Mouse (Mus musculus): ENCODE results near the gene AC124502.3.
"Not testable (repeated sequence)": the region's sequence is repeated elsewhere in the genome, so short reads cannot be mapped to it uniquely, and the experiment has no call there.

The AC124502.3 gene

DNA sequence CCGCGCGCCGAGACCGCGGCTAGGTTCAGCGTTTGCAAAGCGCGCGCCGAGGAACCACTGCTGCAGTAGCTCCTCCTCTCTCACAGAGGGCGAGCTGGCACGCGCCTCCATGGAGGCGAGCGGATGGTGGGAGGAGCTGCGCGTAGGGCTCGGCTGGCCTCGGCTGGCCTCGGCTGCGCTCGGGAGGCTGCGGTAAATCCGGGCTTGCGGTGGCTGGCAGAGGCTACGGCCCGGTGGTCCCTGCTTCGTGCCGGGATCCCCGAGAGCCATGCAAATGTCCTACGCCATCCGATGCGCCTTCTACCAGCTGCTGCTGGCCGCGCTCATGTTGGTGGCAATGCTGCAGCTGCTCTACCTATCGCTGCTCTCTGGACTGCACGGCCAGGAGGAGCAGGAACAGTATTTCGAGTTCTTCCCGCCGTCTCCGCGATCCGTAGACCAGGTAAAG lies at the start of gene AC124502.3, which contains the start of gene B4gat1:
Gene AC124502.3 (plus strand): TSS at position 183 of the 448 bp plus-strand sequence.
Gene B4gat1 (plus strand): TSS at position 118 of the 448 bp plus-strand sequence.
- in situ Hi-C loops (cut with MboI, MseI): no loop called here

DNA sequence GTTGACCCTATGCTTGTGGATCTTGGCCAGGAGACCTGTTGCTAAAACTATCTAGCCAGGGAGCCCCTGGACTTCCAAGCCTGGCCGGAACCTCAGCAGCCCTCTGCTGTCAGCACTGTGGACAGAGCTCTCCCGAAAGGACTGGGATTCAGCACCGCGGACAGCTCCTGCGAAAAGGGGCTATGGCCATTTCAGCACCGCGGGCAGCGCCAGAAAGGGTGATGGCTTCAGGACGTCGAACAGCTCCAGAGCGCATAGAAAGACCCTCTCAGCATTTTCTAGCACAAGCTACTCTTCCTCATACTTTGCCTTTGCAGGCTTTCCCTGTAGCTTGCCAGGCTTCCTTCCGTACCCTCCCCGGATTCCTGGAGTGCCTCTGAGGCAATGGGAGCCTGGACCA lies 49.7 kb upstream of the AC124502.3 start:
- in situ Hi-C loops (cut with MboI, MseI): no loop called here

DNA sequence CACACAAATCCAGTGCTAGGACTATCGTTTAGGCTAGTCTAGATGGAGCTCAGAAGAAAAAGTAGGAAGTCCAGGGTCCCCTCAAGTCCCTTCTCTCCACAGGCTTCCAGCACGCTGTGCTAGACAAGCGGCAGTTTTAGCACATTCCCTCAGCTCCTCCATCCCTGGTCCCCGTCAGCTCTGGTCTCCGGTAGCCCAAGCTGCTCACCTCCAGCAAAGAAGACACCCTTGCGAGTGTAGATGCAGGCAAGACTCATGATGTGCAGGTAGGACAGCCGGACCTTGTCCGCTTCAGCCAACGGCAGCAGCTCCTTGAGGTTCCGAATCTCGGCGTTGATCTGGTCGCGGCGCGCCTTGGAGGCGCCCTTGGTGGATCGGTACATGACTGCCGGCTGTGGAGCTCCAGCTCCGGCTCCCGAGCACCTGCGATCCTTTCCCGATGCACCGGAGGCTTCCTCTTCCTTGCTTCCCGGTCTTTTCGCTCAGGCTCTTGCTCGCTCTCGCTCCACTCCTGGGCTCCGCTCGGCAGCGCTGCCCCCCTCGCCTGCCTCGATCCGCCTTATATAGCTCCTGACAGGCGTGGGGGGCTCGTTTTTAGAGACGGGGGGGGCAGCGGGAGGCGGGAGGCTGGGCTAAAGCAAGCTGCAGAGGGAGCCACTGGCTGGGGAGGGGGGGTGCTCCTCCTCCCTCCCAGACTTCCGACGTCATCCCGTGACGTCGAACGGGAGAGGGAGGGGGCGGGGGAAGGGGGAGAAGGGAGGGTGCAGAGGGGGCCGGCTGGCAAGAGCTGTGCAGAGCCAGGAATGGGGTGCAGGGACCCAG lies 49.0 kb upstream of the AC124502.3 start:
- in situ Hi-C loops (cut with MboI, MseI): no loop called here

DNA sequence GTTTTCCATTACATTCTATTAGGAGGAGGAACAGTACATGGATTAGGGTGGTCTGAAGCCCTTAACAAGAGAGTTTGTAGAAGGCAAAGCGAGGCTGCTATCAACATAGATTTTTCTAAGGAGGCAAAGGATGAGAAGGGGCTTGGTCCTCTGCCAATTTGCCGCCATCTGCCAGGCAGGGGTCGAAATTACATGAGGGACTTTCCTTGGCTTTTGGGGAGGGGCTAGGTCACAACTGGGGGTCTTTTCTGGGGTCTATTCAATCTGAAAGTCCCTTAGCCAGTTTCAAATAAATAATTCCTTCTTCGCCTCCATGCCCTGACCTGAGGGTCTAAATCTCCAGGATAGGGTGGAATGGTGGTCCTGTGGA lies 48.5 kb upstream of the AC124502.3 start, which contains the start of gene Npas4:
Gene Npas4 (minus strand): TSS at position 61 of the 370 bp plus-strand sequence.
- in situ Hi-C loops (cut with MboI, MseI): no loop called here

DNA sequence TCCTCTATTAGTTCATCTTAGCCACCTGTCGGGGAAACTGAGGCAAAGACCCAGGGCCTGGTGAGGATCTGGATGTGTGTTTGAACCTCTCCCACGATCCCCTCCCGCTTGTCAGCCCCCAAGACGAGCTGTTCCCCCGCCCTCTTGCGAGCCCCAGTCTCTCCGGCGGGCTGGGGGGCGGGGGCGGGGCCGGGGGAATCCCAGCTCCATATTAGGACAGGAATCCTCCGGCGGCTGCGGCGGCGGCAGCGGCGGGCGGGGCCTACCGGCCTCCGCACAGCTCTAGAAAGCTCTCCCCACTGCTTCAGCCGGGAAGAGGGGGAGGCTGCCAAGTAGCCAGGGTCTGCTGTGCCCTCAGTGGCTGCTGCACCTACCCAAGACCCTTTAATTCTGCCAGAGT lies 48.0 kb upstream of the AC124502.3 start:
- in situ Hi-C loops (cut with MboI, MseI): no loop called here

DNA sequence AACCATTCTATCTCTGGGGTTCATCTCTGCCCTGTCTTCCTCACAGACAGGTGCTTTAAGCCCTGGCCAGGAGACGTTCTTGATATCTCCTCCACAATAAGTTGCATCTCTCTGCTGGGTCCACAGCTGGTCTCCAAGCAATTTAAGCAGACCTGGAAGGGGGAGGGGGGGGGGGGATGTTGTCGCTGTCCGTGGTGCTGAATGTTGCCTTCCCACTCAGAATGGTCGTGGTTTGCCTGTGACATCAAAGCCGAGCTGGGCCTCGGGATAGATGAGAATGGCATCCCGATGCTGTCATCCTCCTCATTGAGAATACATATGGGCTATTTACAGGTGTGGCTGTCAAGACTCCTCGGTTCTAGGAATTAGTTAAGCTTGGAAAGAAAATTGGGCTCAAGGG lies 46.3 kb upstream of the AC124502.3 start:
- in situ Hi-C loops (cut with MboI, MseI): no loop called here

DNA sequence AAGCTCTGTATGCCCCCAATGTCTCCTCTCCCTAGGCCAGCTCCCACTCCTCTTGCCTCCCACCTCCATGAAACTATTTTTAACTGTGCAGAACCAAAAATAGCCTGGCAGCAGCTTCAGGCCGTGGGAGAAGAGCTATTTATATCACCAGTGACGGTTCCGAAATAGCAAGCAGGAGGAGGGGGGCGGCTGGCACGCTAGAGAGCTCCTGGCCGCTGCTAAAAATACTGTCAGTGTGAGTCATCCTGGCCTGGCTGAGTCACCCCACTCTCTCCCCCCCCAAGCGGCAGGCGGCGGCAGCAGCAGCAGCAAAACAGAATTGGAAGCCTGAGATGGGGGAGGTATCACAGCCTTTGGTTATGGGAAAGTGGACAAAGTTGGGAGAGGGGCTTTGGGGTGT lies 45.8 kb upstream of the AC124502.3 start:
- in situ Hi-C loops (cut with MboI, MseI): no loop called here

DNA sequence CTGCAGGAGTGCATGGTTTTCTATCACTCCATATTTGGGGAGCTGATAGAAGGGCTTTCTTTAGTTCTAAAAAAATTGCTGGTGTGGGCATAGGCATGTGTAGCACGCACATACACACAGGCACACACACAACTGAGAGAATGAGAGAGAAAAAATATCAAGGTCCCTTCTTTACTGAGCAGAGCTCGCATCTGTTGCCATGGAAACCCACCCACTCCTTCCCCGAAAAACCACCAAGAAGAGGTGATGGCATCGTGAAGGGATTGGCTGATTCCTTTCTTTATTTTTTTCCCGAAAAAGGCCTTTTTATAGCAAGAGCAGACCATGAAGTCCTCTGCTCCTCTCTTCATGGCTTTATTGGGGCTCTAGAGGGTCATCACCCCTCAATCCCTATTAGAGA lies 44.6 kb upstream of the AC124502.3 start:
- in situ Hi-C loops (cut with MboI, MseI): no loop called here

DNA sequence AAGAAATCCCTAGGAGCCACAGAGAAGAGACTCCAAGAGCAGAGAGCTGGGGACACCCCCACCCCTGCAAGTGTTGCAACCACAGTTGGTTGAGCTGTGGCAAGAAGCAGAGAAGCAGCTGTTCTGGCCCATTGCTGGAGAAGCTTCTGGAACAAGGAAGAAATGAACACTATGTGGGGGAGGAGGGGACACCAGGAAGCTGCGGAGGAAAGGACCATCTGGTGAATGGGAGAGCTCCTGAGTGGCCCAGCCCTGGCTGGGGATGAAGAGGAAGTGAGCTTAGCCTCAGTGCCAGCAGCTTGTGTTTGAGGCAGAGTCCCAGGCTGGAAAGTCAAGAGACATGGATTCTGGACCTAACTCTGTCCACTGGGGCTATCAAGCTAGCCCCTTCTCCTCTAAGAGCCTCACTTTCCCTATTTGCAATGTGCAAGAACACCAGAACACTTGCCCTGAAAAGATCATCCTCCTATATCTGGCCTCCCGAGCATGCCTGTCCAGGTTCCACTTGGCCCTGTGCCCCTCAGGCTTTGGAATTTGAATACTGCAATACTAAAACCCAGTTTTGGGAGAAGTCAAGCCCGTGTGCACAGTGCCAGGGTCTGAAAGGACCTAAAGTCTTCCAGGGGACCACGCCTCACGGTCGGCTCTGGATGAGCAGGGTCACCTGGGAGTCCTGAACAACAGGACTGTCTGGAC lies 39.1 kb upstream of the AC124502.3 start:
- in situ Hi-C loops (cut with MboI, MseI): no loop called here

DNA sequence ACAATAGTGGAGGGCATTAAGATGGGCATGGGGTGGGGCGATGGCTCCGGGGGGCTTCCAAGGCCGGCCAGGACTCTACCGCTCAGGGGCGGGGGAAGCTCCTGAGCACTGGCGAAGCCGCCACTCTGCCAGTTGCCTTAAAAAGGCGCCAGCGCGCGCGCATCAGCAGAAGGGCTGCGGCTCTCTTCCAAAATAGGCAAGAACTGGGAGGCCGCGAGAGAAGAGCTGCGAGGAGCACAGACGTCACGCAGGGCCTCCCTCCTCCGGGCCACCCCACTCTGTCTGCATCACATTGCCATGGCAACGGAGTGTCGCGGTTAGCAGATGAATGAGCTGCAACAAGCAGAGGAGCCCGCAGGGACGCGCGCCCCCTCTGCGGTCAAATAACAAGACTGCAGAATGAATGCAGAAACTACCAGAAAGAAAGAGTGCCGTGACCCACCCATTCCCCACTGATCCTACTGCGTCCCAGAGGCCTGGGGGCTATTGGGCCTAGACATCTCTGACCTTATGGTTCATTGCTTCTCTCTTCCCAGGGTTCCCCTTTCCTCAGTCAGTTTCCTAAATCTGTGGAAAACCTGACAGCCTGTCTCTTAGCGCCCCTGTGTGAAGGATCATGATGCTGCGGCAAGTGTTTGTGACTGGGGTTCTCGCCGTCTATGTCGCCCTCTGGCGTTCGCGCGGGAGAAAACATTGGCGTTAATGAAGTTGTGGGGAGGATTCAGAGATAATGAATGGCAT lies 36.9 kb upstream of the AC124502.3 start:
- in situ Hi-C loops (cut with MboI, MseI): no loop called here

DNA sequence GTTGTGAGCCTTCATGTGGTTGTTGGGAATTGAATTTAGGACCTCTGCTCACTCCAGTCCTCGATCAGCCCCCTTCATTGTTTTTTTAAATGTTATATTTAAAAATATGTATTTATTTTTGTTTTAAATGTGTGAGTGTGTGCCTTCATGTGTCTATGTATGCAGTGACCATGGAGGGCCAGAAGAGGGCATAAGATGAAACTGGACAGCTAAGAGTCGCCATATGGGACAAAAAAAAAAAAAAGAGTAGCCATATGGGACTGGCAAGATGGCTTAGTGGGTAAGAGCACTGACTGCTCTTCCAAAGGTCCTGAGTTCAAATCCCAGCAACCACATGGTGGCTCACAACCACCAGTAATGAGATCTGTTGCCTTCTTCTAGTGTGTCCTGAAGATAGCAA lies 35.0 kb upstream of the AC124502.3 start:
- in situ Hi-C loops (cut with MboI, MseI): not testable (repeated sequence)

DNA sequence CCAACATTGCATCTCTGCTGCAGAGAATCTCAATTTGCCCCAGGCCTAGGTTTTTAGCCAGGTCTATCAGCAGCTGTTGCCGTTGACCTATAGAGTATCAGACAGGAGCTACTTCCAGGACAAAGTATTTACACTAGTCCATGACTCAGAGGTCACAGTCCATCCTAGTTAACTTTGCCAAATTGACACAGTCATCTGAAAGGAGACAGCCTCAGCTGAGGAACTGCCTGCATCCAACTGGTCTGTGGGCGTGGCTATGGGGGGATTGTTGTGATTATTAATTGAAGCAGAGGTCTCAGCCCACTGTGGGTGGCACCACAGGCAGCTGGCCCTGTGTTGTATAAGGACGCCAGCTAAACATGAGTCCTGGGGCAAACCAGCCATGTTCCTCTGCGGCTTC lies 33.8 kb upstream of the AC124502.3 start:
- in situ Hi-C loops (cut with MboI, MseI): no loop called here

DNA sequence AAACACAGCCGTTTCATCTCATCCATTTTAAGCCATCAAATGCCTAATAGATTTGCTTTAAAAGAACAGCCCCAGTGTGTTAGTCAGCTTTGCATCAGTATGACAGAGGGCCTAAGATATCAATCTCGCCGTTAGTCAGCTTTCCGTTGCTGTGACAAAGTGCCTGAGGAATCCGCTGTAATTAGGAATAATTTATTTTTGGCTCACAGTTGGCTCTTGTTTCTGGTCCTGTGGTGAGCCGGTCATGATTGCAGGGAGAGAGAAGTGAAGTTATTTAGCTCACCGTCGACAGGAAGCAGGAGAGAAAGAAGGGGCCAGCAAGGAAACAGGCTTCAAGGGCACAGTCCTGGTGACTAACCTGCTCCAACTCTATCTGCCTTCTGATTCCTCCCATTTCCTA lies 25.6 kb upstream of the AC124502.3 start:
- in situ Hi-C loops (cut with MboI, MseI): no loop called here

DNA sequence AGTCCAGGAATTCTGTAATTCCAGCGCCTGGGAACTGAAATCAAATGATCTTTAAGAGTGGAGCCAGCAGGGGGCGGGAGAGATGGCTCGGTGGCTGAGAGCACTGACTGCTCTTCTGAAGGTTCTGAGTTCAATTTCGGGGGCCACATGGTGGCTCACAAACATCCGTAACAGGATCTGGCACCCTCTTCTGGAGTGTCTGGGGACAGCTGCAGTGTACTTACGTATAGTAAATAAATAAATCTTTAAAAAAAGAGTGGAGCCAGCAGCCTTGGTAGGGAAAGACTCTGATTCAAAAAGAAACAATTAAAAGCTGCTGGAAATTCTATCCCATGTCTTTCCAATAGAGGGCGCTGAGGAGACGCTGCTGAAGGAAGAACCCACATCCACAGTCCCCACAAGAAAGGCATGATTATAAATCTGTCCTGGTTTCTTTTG lies 23.7 kb upstream of the AC124502.3 start:
- in situ Hi-C loops (cut with MboI, MseI): no loop called here

DNA sequence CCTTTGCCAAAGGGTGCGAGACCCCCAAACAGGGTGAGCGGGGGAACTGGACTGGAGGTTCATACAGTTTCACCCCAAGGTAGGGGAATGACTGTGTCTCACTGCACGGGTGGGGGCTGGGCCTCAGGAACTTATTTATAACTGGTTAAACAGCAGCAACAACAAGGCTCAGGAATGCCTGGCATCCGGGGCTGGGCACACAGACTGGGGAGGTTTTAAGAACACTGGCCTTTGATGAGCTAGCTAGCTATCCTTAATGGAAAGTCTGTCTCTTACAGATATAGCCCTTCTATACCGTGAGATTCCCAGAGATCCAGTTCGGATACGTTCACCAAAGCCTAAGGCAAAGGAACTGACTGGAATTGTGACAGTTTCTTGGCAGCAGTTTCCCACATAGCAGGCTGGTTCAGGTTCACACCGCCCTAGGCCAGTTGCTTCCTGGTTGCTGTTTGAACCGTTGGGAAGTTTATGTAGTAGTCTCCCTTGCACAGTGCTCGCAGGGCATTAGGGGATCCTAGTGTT lies 22.4 kb upstream of the AC124502.3 start:
- in situ Hi-C loops (cut with MboI, MseI): no loop called here

DNA sequence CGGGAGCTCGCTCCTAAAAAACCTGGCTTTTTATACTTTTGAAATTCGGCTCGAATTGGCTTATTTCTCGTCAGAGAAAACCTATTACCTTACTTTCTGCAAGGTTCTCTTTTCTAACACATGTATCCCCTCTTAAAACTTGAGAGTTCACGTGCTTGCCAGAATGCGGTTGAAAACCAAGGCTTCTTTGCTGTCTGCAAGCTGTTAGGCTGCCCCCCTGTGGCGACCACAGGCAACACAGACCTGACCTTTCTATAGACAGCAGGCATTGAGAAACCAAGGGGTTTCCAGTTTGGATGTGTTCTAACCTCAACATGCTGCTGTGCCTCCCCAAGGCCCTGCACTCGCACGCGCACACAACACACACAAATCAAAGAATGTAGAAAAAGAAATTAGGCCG lies 21.9 kb upstream of the AC124502.3 start:
- in situ Hi-C loops (cut with MboI, MseI): no loop called here

DNA sequence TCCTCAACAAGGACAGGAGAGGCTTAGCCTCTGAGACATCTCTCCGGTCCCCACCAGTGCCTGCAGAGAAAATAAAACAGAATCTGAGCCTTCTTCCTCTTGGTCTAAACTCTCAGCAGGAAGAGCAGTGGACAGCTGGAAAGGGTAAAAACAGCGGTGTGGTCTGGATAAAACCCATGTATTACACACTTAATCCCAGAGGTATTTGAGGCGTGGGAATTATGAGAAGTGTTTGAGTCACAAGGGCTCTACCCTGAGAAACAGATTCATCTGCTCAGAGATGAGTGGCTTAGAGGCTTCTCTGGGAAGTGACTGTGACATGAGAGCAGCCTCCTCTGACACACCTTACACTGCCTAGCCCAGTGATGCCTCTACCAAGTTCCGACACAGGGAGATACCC lies 21.1 kb upstream of the AC124502.3 start:
- in situ Hi-C loops (cut with MboI, MseI): no loop called here

DNA sequence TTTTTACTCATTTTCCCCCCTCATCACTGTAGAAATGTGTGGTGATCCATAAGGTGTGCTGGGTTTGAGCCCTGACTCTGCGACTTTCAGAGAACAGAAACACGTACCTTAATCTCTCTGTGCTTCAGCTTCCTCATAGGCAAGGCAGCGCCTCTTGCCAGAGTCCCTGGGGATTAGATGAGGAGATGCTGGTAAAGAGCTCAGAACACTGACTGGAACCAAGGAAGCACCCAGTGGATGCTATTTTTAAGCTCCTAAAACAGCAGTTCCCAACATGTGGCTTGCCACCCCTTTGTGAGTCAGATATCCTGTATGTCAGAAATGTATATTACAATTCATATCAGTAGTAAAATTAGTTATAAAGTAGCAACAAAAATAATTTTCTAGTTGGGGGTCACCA lies 20.5 kb upstream of the AC124502.3 start:
- in situ Hi-C loops (cut with MboI, MseI): no loop called here

DNA sequence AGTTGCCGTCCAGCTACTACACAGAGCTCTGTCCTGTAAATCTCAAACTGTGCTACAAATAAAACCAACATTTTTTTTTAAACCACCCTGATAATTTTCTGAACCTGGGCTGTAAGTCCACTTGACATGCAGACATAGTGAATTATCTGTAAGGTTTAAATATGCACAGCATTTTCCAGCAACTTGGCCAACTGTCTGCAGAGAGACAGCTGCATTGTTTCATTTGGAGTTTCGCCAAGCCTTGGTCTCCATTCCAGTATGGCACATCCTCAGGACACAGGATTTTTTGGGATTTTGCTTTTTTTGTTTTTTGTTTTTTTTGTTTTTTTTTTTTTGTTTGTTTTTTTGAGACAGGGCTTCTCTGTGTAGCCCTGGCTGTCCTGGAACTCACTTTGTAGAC lies 17.3 kb upstream of the AC124502.3 start:
- in situ Hi-C loops (cut with MboI, MseI): no loop called here

DNA sequence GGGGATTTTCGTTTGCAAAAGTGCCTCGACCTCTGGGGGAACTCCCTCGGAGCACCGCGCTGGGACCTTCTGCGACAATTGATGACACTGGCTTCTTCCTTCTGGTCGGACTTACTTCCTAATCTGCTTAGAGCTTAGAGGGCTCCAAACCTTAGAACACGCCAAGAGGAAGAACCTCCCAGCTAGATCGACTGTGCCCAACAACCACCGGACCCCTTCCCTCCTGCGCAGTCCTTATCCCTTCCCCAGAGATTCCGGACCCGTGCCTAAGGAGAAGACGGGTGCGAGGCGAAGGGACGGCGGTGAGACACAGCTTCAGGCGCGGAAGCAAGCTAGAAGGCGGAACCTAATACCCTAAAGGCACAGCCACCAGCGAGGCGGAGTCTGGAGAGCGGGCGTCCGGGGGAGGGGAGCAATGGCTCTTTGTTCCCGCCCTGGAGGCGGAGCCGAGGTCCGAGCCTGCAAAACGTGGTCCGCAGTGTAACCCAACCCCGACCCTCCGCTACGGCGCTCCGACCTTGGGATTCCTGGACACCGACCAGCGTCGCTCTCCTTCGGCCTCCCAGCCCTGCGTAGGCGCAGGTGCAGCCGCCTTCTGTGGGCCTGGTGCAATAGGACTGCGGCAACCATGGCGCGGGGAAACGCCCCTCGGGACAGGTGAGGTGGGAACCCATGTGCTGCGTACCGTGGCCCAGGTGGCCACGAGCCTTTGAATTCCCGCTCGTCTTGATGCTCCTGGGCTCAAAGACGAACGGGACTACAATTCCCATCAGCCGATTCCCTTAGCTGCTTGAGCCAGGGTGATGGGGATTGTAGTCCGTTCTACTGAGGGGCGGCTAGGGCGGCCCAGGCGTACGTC lies 14.8 kb upstream of the AC124502.3 start, which contains the start of gene Slc29a2:
Gene Slc29a2 (plus strand): TSS at position 240 of the 859 bp plus-strand sequence.
- in situ Hi-C loops (cut with MboI, MseI): no loop called here

DNA sequence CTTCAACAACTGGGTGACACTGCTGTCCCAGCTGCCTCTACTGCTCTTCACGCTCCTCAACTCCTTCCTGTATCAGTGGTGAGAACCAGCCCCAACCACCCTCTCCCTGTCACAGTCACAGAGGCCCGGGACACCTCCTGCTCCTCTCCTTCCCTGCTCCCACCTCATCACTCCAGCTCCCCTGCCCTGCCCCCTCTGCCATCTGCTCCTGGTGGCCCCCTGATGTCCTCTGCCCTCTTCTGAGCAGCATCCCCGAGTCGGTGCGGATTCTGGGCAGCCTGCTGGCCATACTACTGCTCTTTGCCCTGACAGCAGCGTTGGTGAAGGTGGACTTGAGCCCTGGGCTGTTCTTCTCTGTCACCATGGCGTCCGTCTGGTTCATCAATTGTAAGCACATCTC lies 12.6 kb upstream of the AC124502.3 start:
- in situ Hi-C loops (cut with MboI, MseI): loop anchor here (5.0 kb wide), 1 partner anchor 51 kb away; no protein-coding TSS in a partner anchor

Data from regulatory T cell (primary cell).